Mouse (Mus musculus) stomach, adult 2 months (tissue): Measurements from ENCODE around the gene Cbr2. TPM values are rescaled to one million over a fixed set of nuclear protein-coding genes. Genes with fewer than 3 reads are reported as not detected.

Experiments
- polyA plus RNA-seq: library from polyadenylated mRNA; depleted of rRNA; stranded (reverse); fragments of >200 nt; gene quantifications from 2 replicates; pipeline ENCODE4 v1.2.3, GENCODE M21; 2012; rRNA removed

Gene Cbr2
- polyA plus RNA-seq = 69.9 and 82.3 TPM in 2 replicates

DNA sequence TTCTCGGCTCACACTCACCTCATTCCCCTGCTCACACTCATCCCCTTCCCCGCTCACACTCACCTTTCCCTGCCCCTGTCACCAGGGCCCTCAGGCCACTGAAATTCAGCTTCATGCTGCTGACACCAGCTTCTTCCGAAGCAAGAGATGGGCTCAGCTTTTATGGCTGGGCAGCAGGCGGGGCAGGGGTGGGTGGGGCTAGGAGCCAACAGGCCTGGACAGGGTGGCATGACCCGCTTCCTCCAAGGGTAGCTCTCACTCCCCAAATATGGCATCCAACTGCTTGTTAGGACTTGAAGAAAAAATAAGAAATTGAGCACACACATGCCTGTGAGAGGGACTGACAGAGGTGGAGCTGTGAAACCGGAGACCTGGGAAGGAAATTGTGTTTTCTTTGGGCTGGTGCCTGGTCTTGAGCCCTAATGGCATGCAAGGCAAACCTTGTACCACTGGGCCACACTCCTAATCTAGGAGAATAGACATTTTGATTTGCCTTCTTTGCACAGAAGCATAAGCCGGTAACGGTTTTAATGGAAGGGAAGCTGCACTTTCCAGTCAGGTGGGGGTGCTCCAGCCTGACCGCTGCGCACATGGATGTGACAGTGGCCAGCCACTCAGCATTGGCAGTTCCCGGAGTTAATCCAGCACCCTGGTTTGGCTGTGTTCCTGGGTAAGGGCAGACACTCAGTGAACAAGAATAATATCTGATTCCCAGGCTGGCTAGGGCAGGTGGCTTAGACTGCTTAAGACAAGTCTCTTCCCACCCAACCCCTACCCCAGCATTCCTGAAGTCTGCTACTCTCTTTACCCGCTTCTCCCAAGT lies at the start of gene Cbr2:
TSS of gene Cbr2 (minus strand) at position 257 of the 823 bp plus-strand sequence.

GRCm38 (mm10) chr11:120762672-120763041 lies 30.7 kb upstream of the Cbr2 start, which contains the start of gene Hmga1b:
TSS of gene Hmga1b (plus strand) at chr11:120762794.

GRCm38 (mm10) chr11:120727169-120727527 lies 4.8 kb downstream of the Cbr2 start, which contains the start of gene Dcxr:
TSS of gene Dcxr (minus strand) at chr11:120727281.

GRCm38 (mm10) chr11:120721124-120722066 lies 10.5 kb downstream of the Cbr2 start, which contains the start of gene Rac3:
TSS of gene Rac3 (plus strand) at chr11:120721470.

GRCm38 (mm10) chr11:120713580-120714518 lies 18.1 kb downstream of the Cbr2 start, which contains the start of the genes Cenpx and Lrrc45:
TSS of gene Cenpx (minus strand) at chr11:120713738.
TSS of gene Lrrc45 (plus strand) at chr11:120713925.

Other genes with a start within 250 kb of the Cbr2 start
- gene Mrpl12, start 247.5 kb downstream of the Cbr2 start, polyA plus RNA-seq = 83.7 and 108 TPM in 2 replicates
- gene Slc25a10, start 240.3 kb downstream of the Cbr2 start, polyA plus RNA-seq = 158 and 235 TPM in 2 replicates
- 0.55 and 0.69 TPM in 2 replicates for gene Gcgr, start 201.4 kb downstream of the Cbr2 start, polyA plus RNA-seq
- gene Mcrip1, start 182.4 kb downstream of the Cbr2 start, polyA plus RNA-seq = 40.9 and 56.7 TPM in 2 replicates
- 1.6 and 1.8 TPM in 2 replicates for gene Ppp1r27, start 181.0 kb downstream of the Cbr2 start, polyA plus RNA-seq
- 153 and 166 TPM in 2 replicates for gene P4hb, start 158.9 kb downstream of the Cbr2 start, polyA plus RNA-seq
- 426 and 509 TPM in 2 replicates for gene Arhgdia, start 150.5 kb downstream of the Cbr2 start, polyA plus RNA-seq
- gene Alyref, start 133.7 kb downstream of the Cbr2 start, polyA plus RNA-seq = 5.8 and 8.6 TPM in 2 replicates
- gene Anapc11, start 133.7 kb downstream of the Cbr2 start, polyA plus RNA-seq = 72.4 and 94.8 TPM in 2 replicates
- 58.0 and 94.3 TPM in 2 replicates for gene Npb, start 123.6 kb downstream of the Cbr2 start, polyA plus RNA-seq
- gene Pcyt2, start 114.2 kb downstream of the Cbr2 start, polyA plus RNA-seq = 138 and 161 TPM in 2 replicates
- gene Sirt7, start 106.9 kb downstream of the Cbr2 start, polyA plus RNA-seq = 51.2 and 54.2 TPM in 2 replicates
- gene Mafg, start 98.5 kb downstream of the Cbr2 start, polyA plus RNA-seq = 21.0 and 21.3 TPM in 2 replicates
- gene Pycr1, start 88.3 kb downstream of the Cbr2 start, polyA plus RNA-seq = 29.3 and 57.1 TPM in 2 replicates
- 0.97 and 1.2 TPM in 2 replicates for gene Myadml2, start 84.0 kb downstream of the Cbr2 start, polyA plus RNA-seq
- 1.1 and 1.4 TPM in 2 replicates for gene Notum, start 70.9 kb downstream of the Cbr2 start, polyA plus RNA-seq
- gene Aspscr1, start 59.1 kb downstream of the Cbr2 start, polyA plus RNA-seq = 70.2 and 73.5 TPM in 2 replicates
- 41.1 and 48.0 TPM in 2 replicates for gene Cenpx, start 18.4 kb downstream of the Cbr2 start, polyA plus RNA-seq
- 13.7 and 15.6 TPM in 2 replicates for gene Lrrc45, start 18.2 kb downstream of the Cbr2 start, polyA plus RNA-seq
- gene Rac3, start 10.6 kb downstream of the Cbr2 start, polyA plus RNA-seq = 7.0 and 10.6 TPM in 2 replicates
- gene Dcxr, start 4.8 kb downstream of the Cbr2 start, polyA plus RNA-seq = 54.6 and 59.7 TPM in 2 replicates
- gene Hmga1b, start 30.7 kb upstream of the Cbr2 start, polyA plus RNA-seq = 0.87 and 18.1 TPM in 2 replicates
- 36.8 and 56.8 TPM in 2 replicates for gene Rfng, start 52.1 kb upstream of the Cbr2 start, polyA plus RNA-seq
- gene Gps1, start 52.2 kb upstream of the Cbr2 start, polyA plus RNA-seq = 65.1 and 81.6 TPM in 2 replicates
- 16.7 and 20.0 TPM in 2 replicates for gene Dus1l, start 64.3 kb upstream of the Cbr2 start, polyA plus RNA-seq
- gene Fasn, start 92.4 kb upstream of the Cbr2 start, polyA plus RNA-seq = 320 and 400 TPM in 2 replicates
- 0.17 and 0.57 TPM in 2 replicates for gene Ccdc57, start 200.8 kb upstream of the Cbr2 start, polyA plus RNA-seq
- gene Slc16a3, start 216.4 kb upstream of the Cbr2 start, polyA plus RNA-seq = 7.7 and 11.7 TPM in 2 replicates